Mouse (Mus musculus) heart, embryonic 14.5 days (tissue): ENCODE measurements around the gene Eva1c. TPM values are rescaled to one million over a fixed set of nuclear protein-coding genes. Genes with fewer than 3 reads are reported as not detected.

Experiments
- ATAC-seq: fragments of 200-750 bp; cut with Nextera tagmentation; 2 replicates; pipeline ENCODE4 v1.8.0; 2017; ENCODE audit warnings: low read depth, moderate TSS enrichment; ENCODE audit not compliant: insufficient number of reproducible peaks, insufficient read depth, low FRiP score
- H3K27ac ChIP-seq, 2 experiments: fragments of 200-500 bp in 1 of 2; fragments of 300-500 bp in 1 of 2; sonication (generic) in 1 of 2; replicated peaks in 1 of 2; 2 replicates each; pipeline ENCODE4 v1.5.1; 2012 to 2014; ENCODE audit warnings: low read depth in 2 of 2, low read length in 2 of 2, control low read depth in 1 of 2, mild to moderate bottlenecking in 1 of 2, mixed read lengths in 1 of 2; ENCODE audit not compliant: control insufficient read depth in 1 of 2, insufficient read depth in 1 of 2
- H3K27me3 ChIP-seq: fragments of 300-500 bp; sonication (generic); 2 replicates; pipeline ENCODE4 v1.6.1; 2014; ENCODE audit warnings: mild to moderate bottlenecking, low read length, control low read depth; ENCODE audit not compliant: control insufficient read depth, insufficient read depth
- H3K36me3 ChIP-seq: fragments of 300-500 bp; sonication (generic); 2 replicates; pipeline ENCODE4 v1.6.1; 2014; ENCODE audit warnings: mild to moderate bottlenecking, control low read depth, low read length, mixed read lengths; ENCODE audit not compliant: control insufficient read depth, insufficient read depth
- H3K4me1 ChIP-seq, 2 experiments: fragments of 200-500 bp in 1 of 2; fragments of 300-500 bp in 1 of 2; sonication (generic) in 1 of 2; 2 replicates each; pipeline ENCODE4 v1.6.1; 2012 to 2014; ENCODE audit warnings: low read length in 2 of 2, control low read depth in 1 of 2, mixed read lengths in 1 of 2; ENCODE audit not compliant: control insufficient read depth in 2 of 2, insufficient read depth in 2 of 2
- H3K4me2 ChIP-seq: fragments of 300-500 bp; sonication (generic); 2 replicates; pipeline ENCODE4 v1.6.1; 2014; ENCODE audit warnings: mild to moderate bottlenecking, low read length
- H3K4me3 ChIP-seq, 2 experiments: fragments of 200-500 bp in 1 of 2; fragments of 300-500 bp in 1 of 2; sonication (generic) in 1 of 2; 2 replicates each; pipeline ENCODE4 v1.5.1; 2012 to 2014; ENCODE audit warnings: low read length in 2 of 2, mild to moderate bottlenecking in 2 of 2, control low read depth in 1 of 2, low read depth in 1 of 2, moderate library complexity in 1 of 2; ENCODE audit not compliant: control insufficient read depth in 1 of 2, insufficient read depth in 1 of 2
- H3K9ac ChIP-seq: fragments of 300-500 bp; sonication (generic); 2 replicates; pipeline ENCODE4 v1.6.1; 2014; ENCODE audit warnings: mild to moderate bottlenecking, low read length
- H3K9me3 ChIP-seq: fragments of 300-500 bp; sonication (generic); 2 replicates; pipeline ENCODE4 v1.6.1; 2016; ENCODE audit warnings: low read length, control low read depth; ENCODE audit not compliant: control insufficient read depth
- WGBS: fragments of 180-500 bp; shearing (Covaris S2); extraction: QIAGEN DNeasy Blood & Tissue Kit; methylation state at CpG from one replicate; pipeline ENCODE4 v1.1.7; 2014; 5-methylcytosine and 5-hydroxymethylcytosine counted together
- polyA plus RNA-seq: library from polyadenylated mRNA; unstranded; fragments of >200 nt; fragmentation: Nextera tagmentation; extraction: Ambion mirVana; gene quantifications from 2 replicates; pipeline ENCODE4 v1.2.1, GENCODE M21; 2014

Gene Eva1c
- polyA plus RNA-seq, 1 experiment from 2014 or later: 3.3 TPM

DNA sequence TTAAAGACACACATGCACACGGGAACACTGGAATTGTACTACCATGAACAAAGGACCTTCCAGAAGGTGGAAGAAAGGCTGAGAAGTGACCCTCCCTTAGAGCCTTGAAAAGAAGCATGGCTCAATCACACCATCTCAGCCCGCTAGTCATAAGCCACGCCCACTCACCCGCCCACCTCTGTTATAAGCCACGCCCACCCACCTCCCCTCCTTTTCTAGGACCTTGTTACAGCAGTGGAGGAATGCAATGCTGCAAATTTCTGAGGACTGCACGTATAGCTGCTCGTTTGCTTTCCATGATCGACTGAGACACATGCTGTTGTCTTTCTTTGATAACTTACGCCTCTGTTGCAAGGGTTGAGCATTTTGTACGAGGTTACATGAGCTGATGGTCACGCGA, 22.7 kb downstream of the Eva1c start:
- Histone ChIP-seq H3K9me3 (no peaks in the 10 kb centered on the region), H3K27me3 (no peaks in the 10 kb centered on the region), H3K36me3 (no peaks in the 10 kb centered on the region), H3K4me3 (no peak overlapping the region), H3K4me2 (no peak overlapping the region), H3K27ac (no peak overlapping the region), H3K4me1 (peaks cover 21 to 32% of the 10 kb centered on the region in 2 experiments; a peak in 3 of 4 replicates), H3K9ac (no peak overlapping the region)
- ATAC-seq: no peak
- WGBS: 58% methylated on average over 12 of the region's 12 CpGs

DNA sequence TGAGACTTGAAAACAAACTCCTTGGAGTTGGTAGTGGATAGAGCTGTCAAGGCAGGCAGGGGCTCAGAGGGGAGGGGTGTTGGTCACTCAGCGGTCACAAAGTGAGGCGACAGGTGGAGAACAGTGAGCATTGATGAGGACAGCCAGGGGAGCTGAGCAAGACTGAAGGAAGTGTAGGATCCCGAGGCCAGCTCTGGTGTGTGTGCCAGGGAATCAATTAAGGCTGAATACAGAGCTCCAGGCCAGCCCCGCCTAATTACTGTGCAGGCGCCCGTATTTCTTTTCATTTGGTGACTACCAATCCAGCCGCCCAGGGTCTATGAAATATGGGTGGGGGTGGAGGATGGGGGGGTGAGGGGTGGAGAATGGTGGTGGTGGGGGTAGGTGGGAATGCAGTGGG, 24.4 kb downstream of the Eva1c start:
- H3K4me3 ChIP-seq: no peak overlapping the region
- H3K4me1 ChIP-seq: peaks cover 12 to 18% of the 10 kb centered on the region in 2 experiments; a peak in 3 of 4 replicates
- no peaks in the 10 kb centered on the region for H3K9me3 ChIP-seq
- no peak overlapping the region for H3K27ac ChIP-seq
- no peak overlapping the region for H3K4me2 ChIP-seq
- H3K9ac ChIP-seq: no peak overlapping the region
- WGBS: 76% methylated on average over 7 of the region's 7 CpGs
- H3K27me3 ChIP-seq: no peaks in the 10 kb centered on the region
- H3K36me3 ChIP-seq: no peaks in the 10 kb centered on the region
- ATAC-seq: no peak

DNA sequence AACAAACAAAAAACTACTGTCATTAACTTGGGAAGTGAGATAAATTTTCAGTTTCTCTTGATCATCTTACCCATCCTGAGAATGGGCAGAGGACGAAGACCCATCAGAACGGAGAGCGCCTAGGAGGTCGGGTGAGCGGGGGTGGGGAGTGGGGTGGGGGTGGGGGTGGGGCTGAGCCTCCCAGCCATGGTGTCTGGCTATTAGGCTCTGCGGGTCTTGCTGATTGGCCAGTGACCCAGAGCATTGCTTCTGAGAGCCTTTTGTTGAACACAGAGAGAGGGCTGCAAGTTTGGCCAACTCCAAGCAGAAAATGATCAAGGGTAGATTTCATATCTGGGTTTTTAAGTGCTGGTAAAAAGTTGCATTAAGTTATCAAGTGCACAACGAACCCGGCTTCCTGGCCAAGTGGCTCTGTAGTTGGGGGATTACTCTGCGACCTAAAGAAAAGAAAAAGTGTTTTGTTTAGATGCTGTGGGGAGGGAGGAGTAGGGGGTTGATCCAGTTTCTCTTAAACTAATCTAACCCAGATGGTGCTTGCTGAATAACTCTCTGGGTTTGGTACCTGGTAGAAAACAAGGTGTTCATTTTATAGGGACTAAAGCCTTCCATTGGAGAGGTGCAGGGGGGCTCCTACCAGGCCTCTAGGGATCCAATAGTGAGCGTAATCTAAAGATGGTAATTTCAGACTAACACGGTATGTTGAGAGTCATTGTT, 25.3 kb downstream of the Eva1c start:
- Histone ChIP-seq H3K27ac (no peak overlapping the region), H3K4me3 (no peak overlapping the region), H3K4me1 (peaks cover 12 to 18% of the 10 kb centered on the region in 2 experiments; a peak in 3 of 4 replicates), H3K27me3 (no peaks in the 10 kb centered on the region), H3K36me3 (no peaks in the 10 kb centered on the region), H3K4me2 (no peak overlapping the region), H3K9me3 (no peaks in the 10 kb centered on the region), H3K9ac (no peak overlapping the region)
- 52% methylated on average over 11 of the region's 11 CpGs for WGBS
- ATAC-seq: no peak

- no peak for ATAC-seq
- H3K4me1 ChIP-seq: no peaks in the 10 kb centered on the region; a peak in 1 of 4 replicates
- H3K9ac ChIP-seq: no peak overlapping the region
- no peak overlapping the region for H3K4me2 ChIP-seq
- no peak overlapping the region for H3K4me3 ChIP-seq
- H3K27ac ChIP-seq: no peak overlapping the region
- 75% methylated on average over 6 of the region's 6 CpGs for WGBS
- H3K9me3 ChIP-seq: no peaks in the 10 kb centered on the region
- H3K36me3 ChIP-seq: no peaks in the 10 kb centered on the region
- H3K27me3 ChIP-seq: no peaks in the 10 kb centered on the region
These were observed 30.2 kb downstream of the Eva1c start for GRCm38 (mm10) chr16:90856552-90857200.

DNA sequence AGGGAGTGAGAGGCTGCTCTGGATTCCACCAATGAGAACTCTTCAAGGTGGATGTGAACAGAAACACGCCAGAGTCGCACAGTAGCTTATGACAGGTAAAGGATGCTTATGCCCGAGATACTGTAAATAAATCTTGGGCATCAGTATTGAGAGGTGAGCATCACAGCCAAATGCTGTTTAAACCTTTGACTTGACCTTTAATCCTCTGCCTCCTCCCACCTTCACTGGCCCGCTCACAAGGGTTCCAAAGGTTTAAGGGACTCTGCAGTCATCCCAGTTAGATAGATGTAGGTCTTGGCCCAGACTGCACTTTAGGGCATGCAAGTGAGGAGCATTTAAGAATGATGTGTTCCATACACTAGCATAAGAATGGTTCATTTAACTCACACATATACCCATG, 31.7 kb downstream of the Eva1c start:
- 80% methylated on average over 4 of the region's 4 CpGs for WGBS
- no peaks in the 10 kb centered on the region for H3K27me3 ChIP-seq
- H3K4me3 ChIP-seq: no peak overlapping the region
- no peak overlapping the region for H3K27ac ChIP-seq
- no peaks in the 10 kb centered on the region; a peak in 1 of 4 replicates for H3K4me1 ChIP-seq
- ATAC-seq: no peak
- H3K9ac ChIP-seq: no peak overlapping the region
- H3K4me2 ChIP-seq: no peak overlapping the region
- no peaks in the 10 kb centered on the region for H3K9me3 ChIP-seq
- H3K36me3 ChIP-seq: no peaks in the 10 kb centered on the region

DNA sequence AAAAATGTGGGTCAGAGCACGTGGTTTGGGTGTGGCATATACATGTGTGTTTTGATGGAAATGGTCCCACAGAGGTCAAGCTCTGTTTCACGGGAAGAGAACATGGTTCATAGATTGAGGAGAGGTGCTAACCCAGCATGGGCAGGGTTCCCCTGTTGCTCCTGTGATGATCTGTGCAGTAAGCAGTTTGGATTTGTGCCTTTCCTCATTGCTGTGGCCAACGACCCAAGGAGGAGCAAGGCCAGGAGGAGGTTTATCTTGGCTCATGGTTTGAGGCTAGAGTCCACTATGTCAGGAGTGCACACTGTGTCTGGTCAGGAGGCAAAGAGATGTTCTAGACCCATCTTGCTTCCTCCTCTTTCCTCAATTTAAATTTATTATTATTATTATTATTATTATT, 36.5 kb downstream of the Eva1c start:
- no peak for ATAC-seq
- peaks cover 15 to 17% of the 10 kb centered on the region in 2 experiments; a peak in 3 of 4 replicates for H3K4me1 ChIP-seq
- WGBS: 75% methylated on average over 3 of the region's 3 CpGs
- H3K27ac ChIP-seq: no peak overlapping the region
- no peaks in the 10 kb centered on the region for H3K36me3 ChIP-seq
- no peaks in the 10 kb centered on the region for H3K27me3 ChIP-seq
- no peak overlapping the region for H3K4me2 ChIP-seq
- H3K9me3 ChIP-seq: no peaks in the 10 kb centered on the region
- H3K4me3 ChIP-seq: no peak overlapping the region
- H3K9ac ChIP-seq: no peak overlapping the region

DNA sequence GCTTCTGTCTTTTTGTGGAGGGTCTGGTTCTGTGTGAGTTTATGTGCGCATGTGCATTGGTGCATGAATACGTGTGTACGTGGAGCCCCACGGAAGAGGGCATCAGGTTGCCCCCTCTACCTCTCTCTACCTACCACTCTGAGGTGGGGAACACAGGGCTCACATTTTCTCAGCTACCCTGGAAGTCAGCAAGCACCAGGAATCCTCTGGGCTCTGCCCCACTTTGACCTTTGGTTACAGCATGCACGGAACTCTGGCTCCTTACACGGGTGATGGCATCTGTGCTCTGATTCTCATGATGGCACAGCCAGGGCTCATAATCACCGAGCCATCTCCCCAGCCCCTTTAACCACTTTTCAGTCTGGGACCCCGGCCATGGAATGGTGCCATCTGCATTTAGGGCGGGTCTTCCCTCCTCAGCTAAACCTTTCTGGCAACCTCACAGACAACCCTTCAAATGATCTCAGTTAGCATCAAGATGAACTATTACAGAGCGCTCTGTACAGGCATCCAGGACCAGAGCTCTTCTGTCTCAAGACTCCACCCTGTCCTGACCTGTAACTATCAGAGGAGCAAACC, 37.0 kb downstream of the Eva1c start:
- ATAC-seq: no peak
- H3K9ac ChIP-seq: no peak overlapping the region
- peaks cover 20 to 21% of the 10 kb centered on the region in 2 experiments; a peak in 3 of 4 replicates for H3K4me1 ChIP-seq
- H3K9me3 ChIP-seq: no peaks in the 10 kb centered on the region
- 83% methylated on average over 10 of the region's 10 CpGs for WGBS
- no peak overlapping the region for H3K4me3 ChIP-seq
- no peak overlapping the region for H3K4me2 ChIP-seq
- no peaks in the 10 kb centered on the region for H3K27me3 ChIP-seq
- no peaks in the 10 kb centered on the region for H3K36me3 ChIP-seq
- no peak overlapping the region for H3K27ac ChIP-seq
